Mouse (Mus musculus) liver, embryonic 14.5 days (tissue): Measurements from ENCODE around the gene G430095P16Rik.

Experiments
- CTCF ChIP-seq: IDR thresholded peaks from 2 replicates; pipeline ENCODE4 v1.5.1; 2016; ENCODE audit warnings: antibody characterized with exemption, low read depth, control low read depth
- EP300 ChIP-seq: IDR thresholded peaks from 2 replicates; pipeline ENCODE4 v1.6.1; 2016; ENCODE audit warnings: antibody characterized with exemption, low read depth

- TF ChIP-seq CTCF: no peak
- TF ChIP-seq EP300: no peak
Observed at GRCm38 (mm10) chr8:84767221-84767620, 44.4 kb downstream of the G430095P16Rik start.
